Mouse (Mus musculus) kidney, postnatal 0 days (tissue): ENCODE measurements around the gene Tspan4. TPM values are rescaled to one million over a fixed set of nuclear protein-coding genes. Genes with fewer than 3 reads are reported as not detected.

Source experiments
- ATAC-seq: fragments of 200-750 bp; cut with Nextera tagmentation; replicated peaks from 2 replicates; pipeline ENCODE4 v1.8.0; 2017; ENCODE audit warnings: low read depth, moderate number of reproducible peaks, moderate TSS enrichment, moderate library complexity; ENCODE audit not compliant: low FRiP score
- DNase-seq: peaks from one replicate; pipeline ENCODE4 v3.0.0-alpha.2; 2016; ENCODE audit warnings: low spot score
- H3K27ac ChIP-seq: fragments of 300-500 bp; sonication (generic); 2 replicates; pipeline ENCODE4 v1.5.1; 2014; ENCODE audit warnings: mild to moderate bottlenecking
- H3K27me3 ChIP-seq: fragments of 300-500 bp; sonication (generic); 2 replicates; pipeline ENCODE4 v1.6.1; 2014; ENCODE audit warnings: low read length, mixed read lengths; ENCODE audit not compliant: insufficient read depth
- H3K36me3 ChIP-seq: fragments of 300-500 bp; sonication (generic); 2 replicates; pipeline ENCODE4 v1.6.1; 2014; ENCODE audit warnings: low read length, mixed read lengths; ENCODE audit not compliant: insufficient read depth
- H3K4me1 ChIP-seq: fragments of 300-500 bp; sonication (generic); replicated peaks from 2 replicates; pipeline ENCODE4 v1.6.1; 2014; ENCODE audit warnings: antibody characterized with exemption, low read length, mixed read lengths; ENCODE audit not compliant: insufficient read depth
- H3K4me2 ChIP-seq: fragments of 300-500 bp; sonication (generic); 2 replicates; pipeline ENCODE4 v1.6.1; 2014; ENCODE audit warnings: mild to moderate bottlenecking, low read length, moderate library complexity, mixed read lengths
- H3K4me3 ChIP-seq: fragments of 300-500 bp; sonication (generic); replicated peaks from 2 replicates; pipeline ENCODE4 v1.5.1; 2014; ENCODE audit warnings: low read depth, low read length
- H3K9ac ChIP-seq: fragments of 300-500 bp; sonication (generic); 2 replicates; pipeline ENCODE4 v1.6.1; 2014; ENCODE audit warnings: low read depth, low read length
- H3K9me3 ChIP-seq: fragments of 300-500 bp; sonication (generic); replicated peaks from 2 replicates; pipeline ENCODE4 v1.6.1; 2016; ENCODE audit warnings: low read length, inconsistent platforms, mixed read lengths
- CTCF ChIP-seq: IDR thresholded peaks from 2 replicates; pipeline ENCODE4 v1.5.1; 2016; ENCODE audit warnings: antibody characterized with exemption, low read depth, mild to moderate bottlenecking, moderate library complexity
- WGBS: fragments of 180-500 bp; shearing (Covaris S2); extraction: QIAGEN DNeasy Blood & Tissue Kit; methylation state at CpG from one replicate; pipeline ENCODE4 v1.1.7; 2014; 5-methylcytosine and 5-hydroxymethylcytosine counted together
- polyA plus RNA-seq: library from polyadenylated mRNA; unstranded; fragments of >200 nt; fragmentation: Nextera tagmentation; extraction: Ambion mirVana; gene quantifications from 2 replicates; pipeline ENCODE4 v1.2.1, GENCODE M21; 2015

Gene Tspan4
- polyA plus RNA-seq, 1 experiment from 2014 or later, result 115 TPM

GRCm38 (mm10) chr7:141491151-141491550, 16.1 kb downstream of the Tspan4 start:
- Histone ChIP-seq H3K4me3 (no peak overlapping the region), H3K4me1 (no peaks in the 10 kb centered on the region), H3K36me3 (peaks cover 34% of the 10 kb centered on the region), H3K9me3 (no peaks in the 10 kb centered on the region), H3K27ac (no peak overlapping the region), H3K27me3 (no peaks in the 10 kb centered on the region), H3K9ac (no peak overlapping the region), H3K4me2 (no peak overlapping the region)
- WGBS, result 82% methylated on average over 2 of the region's 2 CpGs
- DNase-seq (no peak), ATAC-seq (no peak)
- TF ChIP-seq CTCF, result peak; percentile 51; the same call in 1 of the 2 replicates

DNA sequence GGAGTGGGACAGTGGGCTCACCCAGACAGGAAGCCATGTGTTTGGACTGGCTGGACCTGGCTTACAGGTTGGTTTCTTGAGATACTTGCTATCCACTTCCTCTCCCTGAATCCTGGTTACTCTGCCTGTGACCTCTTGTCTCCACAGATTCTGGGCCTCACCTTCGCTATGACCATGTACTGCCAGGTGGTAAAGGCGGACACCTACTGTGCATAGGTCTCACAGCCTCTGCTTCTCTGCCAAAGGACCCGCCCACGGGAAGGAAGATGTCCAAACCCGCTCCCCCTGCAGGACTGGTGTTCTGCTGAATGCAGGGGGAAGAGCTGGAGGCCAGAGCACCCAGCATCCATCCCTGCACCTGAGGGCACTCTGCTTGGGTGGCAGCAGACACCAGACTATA, 17.7 kb downstream of the Tspan4 start:
- no peaks in the 10 kb centered on the region for H3K4me1 ChIP-seq
- no peaks in the 10 kb centered on the region for H3K9me3 ChIP-seq
- H3K36me3 ChIP-seq, result peaks cover 25% of the 10 kb centered on the region
- WGBS, result 92% methylated on average over 5 of the region's 5 CpGs
- H3K27ac ChIP-seq, result no peak overlapping the region
- no peak overlapping the region for H3K4me3 ChIP-seq
- ATAC-seq (no peak), DNase-seq (no peak)
- no peak overlapping the region for H3K4me2 ChIP-seq
- H3K9ac ChIP-seq, result no peak overlapping the region
- no peaks in the 10 kb centered on the region for H3K27me3 ChIP-seq
- TF ChIP-seq CTCF, result no peak

GRCm38 (mm10) chr7:141493729-141494128, 18.7 kb downstream of the Tspan4 start:
- Histone ChIP-seq H3K27me3 (no peaks in the 10 kb centered on the region), H3K9me3 (no peaks in the 10 kb centered on the region), H3K9ac (no peak overlapping the region), H3K36me3 (peaks cover 25% of the 10 kb centered on the region), H3K4me3 (no peak overlapping the region), H3K4me2 (no peak overlapping the region), H3K4me1 (no peaks in the 10 kb centered on the region), H3K27ac (no peak overlapping the region)
- ATAC-seq, result no peak
- no peak for TF ChIP-seq CTCF
- WGBS, result 92% methylated on average over 1 of the region's 1 CpGs
- no peak for DNase-seq

DNA sequence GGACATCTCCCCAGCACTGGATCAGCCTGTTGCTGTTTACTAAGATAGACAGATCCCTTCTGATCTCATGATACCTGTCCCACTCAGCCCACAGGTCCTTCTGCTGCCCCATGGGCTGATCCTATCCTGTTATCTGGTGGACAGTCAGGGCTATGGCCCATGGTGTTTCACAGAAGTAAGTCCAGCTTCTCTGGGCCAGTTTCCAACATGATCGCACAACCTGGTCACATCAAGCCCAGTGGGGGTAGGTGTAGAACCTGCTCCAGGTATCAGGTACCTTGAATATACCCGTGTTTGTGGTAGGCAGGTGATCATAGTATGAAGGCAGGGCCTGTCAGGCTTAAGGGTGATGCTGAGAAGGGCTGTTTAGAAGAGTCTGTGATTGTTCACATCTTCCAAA, 20.3 kb downstream of the Tspan4 start:
- 77% methylated on average over 2 of the region's 2 CpGs for WGBS
- no peak for ATAC-seq

DNA sequence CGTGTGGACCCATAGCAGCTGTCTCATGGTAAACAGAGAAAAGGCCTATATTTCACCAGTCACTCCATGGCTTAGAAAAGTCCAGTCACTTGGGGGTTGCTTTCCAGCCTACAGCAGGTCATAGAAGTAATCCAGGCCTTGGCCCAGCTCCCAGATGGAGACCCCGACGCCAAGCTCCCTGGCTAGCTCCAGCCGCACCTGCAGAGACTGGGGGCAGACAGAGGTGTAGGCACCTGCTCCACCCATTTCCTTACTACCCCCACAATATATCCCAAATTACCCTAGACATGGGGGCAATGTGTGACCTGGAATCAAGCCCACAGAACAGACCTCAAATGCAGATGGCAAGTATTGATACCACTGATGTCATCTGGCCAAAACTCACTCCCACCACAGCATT, 20.9 kb downstream of the Tspan4 start:
- Histone ChIP-seq H3K27me3 (no peaks in the 10 kb centered on the region), H3K9ac (no peak overlapping the region), H3K27ac (no peak overlapping the region), H3K4me2 (no peak overlapping the region), H3K4me1 (no peaks in the 10 kb centered on the region), H3K9me3 (no peaks in the 10 kb centered on the region), H3K36me3 (peaks cover 20% of the 10 kb centered on the region), H3K4me3 (no peak overlapping the region)
- ATAC-seq (no peak), DNase-seq (no peak)
- no peak for TF ChIP-seq CTCF
- 73% methylated on average over 4 of the region's 4 CpGs for WGBS

More for the DNA sequence above, 20.3 kb downstream of the Tspan4 start:
- no peaks in the 10 kb centered on the region for H3K4me1 ChIP-seq
- no peaks in the 10 kb centered on the region for H3K9me3 ChIP-seq
- no peak overlapping the region for H3K4me3 ChIP-seq
- peaks cover 24% of the 10 kb centered on the region for H3K36me3 ChIP-seq
- no peak overlapping the region for H3K4me2 ChIP-seq
- no peak overlapping the region for H3K27ac ChIP-seq
- no peak for DNase-seq
- TF ChIP-seq CTCF, result no peak
- H3K27me3 ChIP-seq, result no peaks in the 10 kb centered on the region
- H3K9ac ChIP-seq, result no peak overlapping the region

DNA sequence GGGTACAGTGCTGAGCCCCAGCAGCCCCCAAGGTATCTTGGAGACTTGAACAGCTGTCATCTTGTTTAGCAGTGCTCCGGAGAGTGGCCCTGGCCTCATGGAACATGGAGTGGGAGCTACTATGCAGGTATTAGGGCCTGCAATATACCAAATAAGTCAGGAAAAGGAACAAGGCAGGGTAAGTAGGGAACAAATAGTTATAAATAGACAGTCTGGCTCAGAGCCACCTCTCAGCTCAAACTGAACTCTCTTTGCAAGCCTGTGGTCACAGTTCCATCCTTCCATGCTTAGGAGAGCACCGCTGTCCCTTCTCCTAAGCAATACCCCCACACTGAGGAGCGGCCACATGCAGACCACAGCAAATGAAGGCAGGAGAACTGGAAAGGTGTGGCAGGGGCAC, 22.6 kb downstream of the Tspan4 start:
- no peaks in the 10 kb centered on the region for H3K4me1 ChIP-seq
- WGBS, result 81% methylated on average over 3 of the region's 3 CpGs
- peaks cover 12% of the 10 kb centered on the region for H3K36me3 ChIP-seq
- H3K27ac ChIP-seq, result no peak overlapping the region
- H3K4me2 ChIP-seq, result no peak overlapping the region
- H3K4me3 ChIP-seq, result no peak overlapping the region
- H3K9me3 ChIP-seq, result no peaks in the 10 kb centered on the region
- ATAC-seq, result no peak
- H3K27me3 ChIP-seq, result no peaks in the 10 kb centered on the region
- H3K9ac ChIP-seq, result no peak overlapping the region
- DNase-seq, result no peak
- no peak for TF ChIP-seq CTCF

- H3K27me3 ChIP-seq, result no peaks in the 10 kb centered on the region
- ATAC-seq (no peak), DNase-seq (no peak)
- no peaks in the 10 kb centered on the region for H3K36me3 ChIP-seq
- H3K27ac ChIP-seq, result no peak overlapping the region
- H3K9ac ChIP-seq, result no peak overlapping the region
- 78% methylated on average over 7 of the region's 7 CpGs for WGBS
- H3K4me2 ChIP-seq, result no peak overlapping the region
- no peak overlapping the region for H3K4me3 ChIP-seq
- no peaks in the 10 kb centered on the region for H3K4me1 ChIP-seq
- no peaks in the 10 kb centered on the region for H3K9me3 ChIP-seq
- TF ChIP-seq CTCF, result no peak
Observed at GRCm38 (mm10) chr7:141501820-141502555, 26.9 kb downstream of the Tspan4 start.
